Mouse (Mus musculus) heart, embryonic 11.5 days (tissue): ENCODE measurements at regions not wholly inside any gene's neighbourhood (a gene's known extent, or its start where the extent isn't known, plus 50 kb on each side); places are given as distances from the start of the nearest gene placed in this dataset.

Source experiments
- ATAC-seq: fragments of 200-750 bp; cut with Nextera tagmentation; replicated peaks from 2 replicates; pipeline ENCODE4 v1.8.0; 2017; ENCODE audit warnings: moderate library complexity; ENCODE audit not compliant: insufficient number of reproducible peaks, low FRiP score, low TSS enrichment
- H3K27ac ChIP-seq: fragments of 300-500 bp; sonication (generic); 2 replicates; pipeline ENCODE4 v1.5.1; 2014; ENCODE audit warnings: mild to moderate bottlenecking, low read depth, low read length
- H3K27me3 ChIP-seq: fragments of 300-500 bp; sonication (generic); 2 replicates; pipeline ENCODE4 v1.6.1; 2014; ENCODE audit warnings: mild to moderate bottlenecking, low read length, mixed read lengths; ENCODE audit not compliant: control insufficient read depth, insufficient read depth
- H3K36me3 ChIP-seq: fragments of 300-500 bp; sonication (generic); 2 replicates; pipeline ENCODE4 v1.6.1; 2014; ENCODE audit warnings: mild to moderate bottlenecking, low read length, moderate library complexity, mixed read lengths; ENCODE audit not compliant: control insufficient read depth, insufficient read depth
- H3K4me1 ChIP-seq: fragments of 300-500 bp; sonication (generic); 2 replicates; pipeline ENCODE4 v1.6.1; 2014; ENCODE audit warnings: low read length; ENCODE audit not compliant: control insufficient read depth, insufficient read depth
- H3K4me2 ChIP-seq: fragments of 300-500 bp; sonication (generic); 2 replicates; pipeline ENCODE4 v1.6.1; 2014; ENCODE audit warnings: mild to moderate bottlenecking, moderate library complexity
- H3K4me3 ChIP-seq: fragments of 300-500 bp; sonication (generic); 2 replicates; pipeline ENCODE4 v1.5.1; 2014; ENCODE audit warnings: low read depth, low read length
- H3K9ac ChIP-seq: fragments of 300-500 bp; sonication (generic); 2 replicates; pipeline ENCODE4 v1.6.1; 2014; ENCODE audit warnings: mild to moderate bottlenecking, low read depth, low read length, moderate library complexity
- H3K9me3 ChIP-seq: fragments of 300-500 bp; sonication (generic); replicated peaks from 2 replicates; pipeline ENCODE4 v1.6.1; 2016; ENCODE audit warnings: low read length; ENCODE audit not compliant: control insufficient read depth
- WGBS: fragments of 180-500 bp; shearing (Covaris S2); extraction: QIAGEN DNeasy Blood & Tissue Kit; methylation state at CpG from one replicate; pipeline ENCODE4 v1.1.7; 2014; ENCODE audit not compliant: insufficient replicate concordance; 5-methylcytosine and 5-hydroxymethylcytosine counted together

DNA sequence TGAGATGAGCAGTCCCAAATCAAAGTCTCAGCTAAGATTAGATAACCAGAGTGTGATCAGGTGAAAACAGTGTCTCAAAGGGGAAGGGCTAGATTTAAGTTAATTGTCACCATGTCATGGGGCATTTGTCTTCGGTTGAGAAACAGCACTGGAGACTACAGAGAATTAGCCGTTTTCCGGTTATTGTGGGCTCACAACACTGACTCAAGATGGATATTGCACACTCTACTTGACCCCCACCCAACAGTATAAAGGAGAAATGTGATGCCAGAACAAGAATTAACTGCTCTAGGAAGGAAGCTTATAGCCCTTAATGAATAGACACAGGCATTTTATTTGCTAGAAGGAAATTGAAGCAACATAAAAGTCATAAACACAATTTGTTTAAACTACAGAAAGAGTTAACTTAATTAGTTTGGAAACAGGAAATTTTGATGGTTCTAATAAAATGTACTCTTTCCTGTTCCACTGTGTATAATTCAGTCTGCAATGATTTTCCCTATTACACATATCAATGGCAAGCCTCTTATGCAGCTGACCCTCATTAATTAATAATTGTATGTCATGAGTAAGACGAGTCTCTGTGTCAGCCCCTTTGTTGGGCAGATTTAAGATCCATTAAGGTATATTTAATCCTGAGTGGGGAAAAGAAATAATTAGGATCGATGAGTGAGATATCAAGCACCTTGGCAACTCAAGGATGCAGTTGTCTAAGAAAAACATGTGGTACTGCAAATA, 277.4 kb upstream of the Tmeff2 start:
- no peak overlapping the region for H3K9ac ChIP-seq
- H3K27ac ChIP-seq: no peak overlapping the region
- H3K27me3 ChIP-seq: no peaks in the 10 kb centered on the region
- H3K36me3 ChIP-seq: no peaks in the 10 kb centered on the region
- H3K4me2 ChIP-seq: no peak overlapping the region
- 75% methylated on average over 5 of the region's 5 CpGs for WGBS
- H3K4me3 ChIP-seq: no peak overlapping the region
- H3K9me3 ChIP-seq: no peaks in the 10 kb centered on the region
- ATAC-seq: no peak
- no peaks in the 10 kb centered on the region for H3K4me1 ChIP-seq

DNA sequence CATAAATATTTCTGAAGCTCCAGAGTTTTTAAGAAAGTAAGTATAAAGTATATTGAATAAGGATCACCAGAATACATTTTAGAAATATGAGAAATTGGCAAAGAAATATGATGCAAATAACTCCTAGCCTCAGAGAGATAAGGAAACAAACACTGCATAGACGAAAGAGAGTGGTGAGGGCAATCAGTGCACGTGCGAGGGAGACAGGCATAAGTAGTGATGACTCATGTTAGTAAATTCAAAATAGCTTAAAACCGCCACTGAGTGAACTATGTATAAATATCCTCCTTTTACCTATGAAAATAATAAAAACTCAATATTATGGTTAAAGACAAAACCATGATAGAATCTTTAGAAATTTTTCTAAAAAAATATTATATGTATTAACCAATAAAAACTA, 271.4 kb upstream of the Tmeff2 start:
- no peaks in the 10 kb centered on the region for H3K36me3 ChIP-seq
- no peaks in the 10 kb centered on the region for H3K27me3 ChIP-seq
- H3K9me3 ChIP-seq: no peaks in the 10 kb centered on the region
- H3K9ac ChIP-seq: no peak overlapping the region
- no peak for ATAC-seq
- no peak overlapping the region for H3K27ac ChIP-seq
- no peaks in the 10 kb centered on the region for H3K4me1 ChIP-seq
- WGBS: 69% methylated on average over 4 of the region's 4 CpGs
- H3K4me2 ChIP-seq: no peak overlapping the region
- H3K4me3 ChIP-seq: no peak overlapping the region

DNA sequence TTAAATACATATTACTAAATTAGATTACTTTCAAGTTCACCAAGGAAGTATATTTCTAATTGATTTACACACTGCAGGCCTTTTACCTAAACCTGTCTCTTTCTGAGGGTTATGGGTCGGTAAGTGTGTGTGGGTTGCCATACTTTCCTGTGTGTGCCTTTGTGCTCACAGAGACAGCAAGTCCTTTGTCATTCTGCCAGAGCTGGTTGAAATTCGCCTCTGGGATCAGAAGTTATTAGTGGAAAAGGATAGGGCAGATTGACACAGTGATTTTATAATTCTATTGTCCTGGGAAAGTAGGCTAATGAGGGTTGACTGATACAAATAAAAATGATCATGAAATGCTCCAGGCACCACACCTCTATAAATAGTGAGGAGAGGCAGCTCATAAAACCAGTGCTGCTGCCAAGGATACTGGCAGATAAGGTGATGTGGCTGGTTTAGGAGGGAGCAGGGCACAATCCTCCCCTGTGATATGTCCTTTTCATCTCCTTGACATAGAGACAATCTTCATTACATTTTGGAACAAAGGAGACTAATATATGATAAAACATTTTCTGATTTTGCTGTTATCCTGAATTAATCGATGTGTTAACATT, 270.9 kb upstream of the Tmeff2 start:
- 75% methylated on average over 3 of the region's 3 CpGs for WGBS
- no peaks in the 10 kb centered on the region for H3K27me3 ChIP-seq
- no peak for ATAC-seq
- no peak overlapping the region for H3K9ac ChIP-seq
- H3K4me1 ChIP-seq: no peaks in the 10 kb centered on the region
- no peak overlapping the region for H3K4me3 ChIP-seq
- H3K36me3 ChIP-seq: no peaks in the 10 kb centered on the region
- H3K9me3 ChIP-seq: no peaks in the 10 kb centered on the region
- H3K27ac ChIP-seq: no peak overlapping the region
- no peak overlapping the region for H3K4me2 ChIP-seq

DNA sequence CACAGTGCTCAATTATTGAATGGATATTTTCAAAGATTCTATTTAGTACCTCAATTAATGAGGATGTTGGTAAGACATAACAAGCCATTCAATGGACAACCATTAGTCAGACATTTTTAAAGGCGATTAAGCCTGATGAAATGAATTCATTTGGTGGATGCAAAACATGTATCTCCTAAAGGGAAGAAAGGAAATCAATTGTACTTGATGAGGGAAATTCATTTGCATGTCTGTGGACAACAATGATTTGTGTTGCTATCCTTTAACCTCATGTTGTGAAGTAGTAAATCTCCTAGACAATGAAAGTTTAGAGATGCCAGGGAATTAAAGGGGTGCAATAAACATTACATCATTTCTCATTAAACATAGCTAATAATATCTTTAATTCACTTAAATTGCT, 262.5 kb upstream of the Tmeff2 start:
- no peak overlapping the region for H3K4me2 ChIP-seq
- WGBS: 64% methylated on average over 1 of the region's 1 CpGs
- H3K27me3 ChIP-seq: no peaks in the 10 kb centered on the region
- ATAC-seq: no peak
- no peaks in the 10 kb centered on the region for H3K36me3 ChIP-seq
- no peaks in the 10 kb centered on the region for H3K9me3 ChIP-seq
- no peak overlapping the region for H3K27ac ChIP-seq
- H3K9ac ChIP-seq: no peak overlapping the region
- no peaks in the 10 kb centered on the region for H3K4me1 ChIP-seq
- H3K4me3 ChIP-seq: no peak overlapping the region

DNA sequence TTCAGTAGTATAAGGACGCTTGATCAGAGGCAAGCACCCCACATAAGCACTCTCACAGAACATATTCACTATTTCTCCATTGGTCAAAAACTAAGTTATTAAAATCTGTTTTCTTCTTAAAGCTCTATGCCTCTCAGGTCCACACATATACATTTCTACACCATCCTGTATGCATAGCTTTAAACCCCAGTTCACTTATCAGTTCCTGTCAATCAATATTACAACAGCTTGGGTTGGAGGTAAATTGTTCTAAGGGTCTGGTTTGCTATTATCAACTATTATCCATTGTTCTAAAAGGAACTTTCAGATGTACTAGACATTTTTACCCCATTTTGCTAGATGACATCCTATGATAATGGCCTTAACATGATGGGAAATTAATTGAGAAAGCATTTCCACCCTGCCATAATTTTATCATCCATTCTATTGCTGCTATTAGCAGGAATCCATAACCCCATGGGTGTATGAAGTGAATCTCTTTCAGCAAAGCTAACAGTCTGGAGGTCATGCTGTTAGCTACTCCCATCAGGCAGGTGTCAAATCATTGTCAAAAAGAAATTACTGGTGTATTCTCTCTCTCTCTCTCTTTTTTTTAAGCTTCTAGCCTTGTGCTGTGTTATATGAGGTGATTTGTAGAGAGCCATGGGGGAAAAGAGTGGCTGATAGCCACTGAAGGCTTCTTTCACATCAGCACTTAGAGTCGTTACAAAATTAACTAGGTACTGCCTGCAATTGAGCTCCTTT, 253.3 kb upstream of the Tmeff2 start:
- Histone ChIP-seq H3K4me2 (no peak overlapping the region), H3K27ac (no peak overlapping the region), H3K4me1 (no peaks in the 10 kb centered on the region), H3K36me3 (no peaks in the 10 kb centered on the region), H3K9me3 (no peaks in the 10 kb centered on the region), H3K27me3 (no peaks in the 10 kb centered on the region), H3K4me3 (no peak overlapping the region), H3K9ac (no peak overlapping the region)
- 65% methylated on average over 2 of the region's 2 CpGs for WGBS
- no peak for ATAC-seq

DNA sequence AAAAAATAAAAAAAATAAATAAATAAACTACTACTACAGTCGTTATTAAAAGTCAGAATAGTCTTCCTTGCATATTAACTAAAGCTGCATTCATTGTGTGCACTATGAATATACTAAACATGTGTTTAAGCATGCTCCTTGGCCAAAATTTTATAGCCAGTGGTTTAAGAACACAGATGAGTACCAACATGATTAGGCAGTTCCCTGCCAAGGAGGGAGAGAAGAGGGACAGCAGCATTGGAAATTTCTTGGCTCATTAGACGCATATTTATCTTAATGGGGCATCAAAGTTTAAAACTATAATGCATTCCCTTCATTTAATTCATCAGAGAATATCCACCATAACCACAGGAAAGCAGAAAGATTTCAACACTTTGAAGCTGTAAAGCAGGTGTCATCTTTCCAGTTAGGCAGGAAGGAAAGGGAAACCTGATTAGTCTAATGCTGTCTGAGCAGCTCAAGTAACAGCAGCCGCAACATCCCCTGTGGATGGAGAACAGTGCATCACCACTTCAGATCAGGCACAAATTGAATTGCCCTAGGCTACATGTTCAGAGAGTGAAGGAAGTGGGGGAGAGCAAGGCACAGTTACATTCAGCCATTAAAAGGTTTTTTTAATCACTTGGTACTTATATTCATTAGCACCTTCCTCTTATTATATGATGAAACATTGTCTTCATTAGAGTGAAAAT, 248.3 kb upstream of the Tmeff2 start:
- ATAC-seq: no peak
- Histone ChIP-seq H3K9ac (no peak overlapping the region), H3K36me3 (no peaks in the 10 kb centered on the region), H3K27ac (no peak overlapping the region), H3K4me3 (no peak overlapping the region), H3K4me1 (no peaks in the 10 kb centered on the region), H3K9me3 (no peaks in the 10 kb centered on the region), H3K27me3 (no peaks in the 10 kb centered on the region), H3K4me2 (no peak overlapping the region)
- WGBS: 56% methylated on average over 3 of the region's 3 CpGs

DNA sequence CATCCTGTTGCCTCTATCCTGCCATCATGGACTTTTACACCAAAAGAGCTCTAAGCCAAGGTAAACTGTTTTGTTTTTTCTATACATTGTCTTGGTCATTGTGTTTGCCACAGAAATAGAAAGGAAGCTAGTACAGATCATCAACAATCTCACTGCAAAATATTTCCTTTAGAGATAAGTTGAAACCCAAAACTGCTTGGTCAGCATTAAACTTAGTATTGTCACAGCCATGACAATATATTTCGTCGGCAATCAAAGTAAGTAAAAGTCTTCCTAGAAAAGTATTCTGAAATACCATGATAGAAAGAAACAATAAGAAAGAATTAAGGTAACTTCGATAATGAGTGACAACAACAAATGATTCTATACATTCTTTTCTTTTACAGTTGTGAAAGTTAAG, 235.3 kb upstream of the Tmeff2 start:
- Histone ChIP-seq H3K4me1 (no peaks in the 10 kb centered on the region), H3K36me3 (no peaks in the 10 kb centered on the region), H3K9me3 (no peaks in the 10 kb centered on the region), H3K4me3 (no peak overlapping the region), H3K27ac (no peak overlapping the region), H3K4me2 (no peak overlapping the region), H3K9ac (no peak overlapping the region), H3K27me3 (no peaks in the 10 kb centered on the region)
- no peak for ATAC-seq
- 85% methylated on average over 3 of the region's 3 CpGs for WGBS

DNA sequence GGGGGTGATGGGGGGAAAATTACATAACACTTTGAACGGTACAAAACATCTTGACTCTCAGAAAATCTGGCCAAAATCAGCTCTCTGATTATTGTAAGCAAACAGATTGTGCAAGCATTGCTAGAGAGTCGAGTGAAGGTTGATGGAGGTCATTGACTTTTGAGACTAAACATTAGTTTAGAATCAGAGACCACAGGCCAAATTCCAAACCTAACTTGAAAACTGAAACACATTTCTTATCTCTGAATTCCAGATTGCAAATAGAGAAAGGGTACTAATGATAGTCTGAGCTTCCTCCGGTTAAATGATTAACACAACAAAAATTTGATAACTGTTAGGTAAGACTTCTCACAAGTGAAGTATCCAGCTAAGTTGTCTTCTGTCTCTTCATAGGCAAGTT, 217.5 kb upstream of the Tmeff2 start:
- Histone ChIP-seq H3K27me3 (no peaks in the 10 kb centered on the region), H3K36me3 (no peaks in the 10 kb centered on the region), H3K4me2 (no peak overlapping the region), H3K4me1 (no peaks in the 10 kb centered on the region), H3K4me3 (no peak overlapping the region), H3K9me3 (no peaks in the 10 kb centered on the region), H3K9ac (no peak overlapping the region), H3K27ac (no peak overlapping the region)
- 62% methylated on average over 3 of the region's 3 CpGs for WGBS
- no peak for ATAC-seq
